Mouse (Mus musculus): ENCODE results near the gene Rab31.

Gene Rab31

GRCm38 (mm10) chr17:65667792-65668191 is 104.8 kb downstream of the Rab31 start:
- in situ Hi-C loops (cut with MboI, MseI), result no loop called here

- in situ Hi-C loops (cut with MboI, MseI), result no loop called here
Measured at GRCm38 (mm10) chr17:65666388-65667161, 106.0 kb downstream of the Rab31 start.

- in situ Hi-C loops (cut with MboI, MseI), result no loop called here
Measured at GRCm38 (mm10) chr17:65665786-65666387, 106.7 kb downstream of the Rab31 start.

GRCm38 (mm10) chr17:65663329-65664078 is 109.0 kb downstream of the Rab31 start:
- in situ Hi-C loops (cut with MboI, MseI), result no loop called here

- in situ Hi-C loops (cut with MboI, MseI), result no loop called here
Measured at GRCm38 (mm10) chr17:65662662-65663061, 109.9 kb downstream of the Rab31 start.

- in situ Hi-C loops (cut with MboI, MseI), result no loop called here
Measured at GRCm38 (mm10) chr17:65658416-65658815, 114.1 kb downstream of the Rab31 start.

GRCm38 (mm10) chr17:65657958-65658357 is 114.6 kb downstream of the Rab31 start:
- in situ Hi-C loops (cut with MboI, MseI), result no loop called here

- in situ Hi-C loops (cut with MboI, MseI), result no loop called here
Measured at GRCm38 (mm10) chr17:65656731-65657130, 115.8 kb downstream of the Rab31 start.

- in situ Hi-C loops (cut with MboI, MseI), result no loop called here
Measured at GRCm38 (mm10) chr17:65656076-65656475, 116.5 kb downstream of the Rab31 start.

- in situ Hi-C loops (cut with MboI, MseI), result no loop called here
Measured at GRCm38 (mm10) chr17:65655608-65656007, 116.9 kb downstream of the Rab31 start.

- in situ Hi-C loops (cut with MboI, MseI), result no loop called here
Measured at GRCm38 (mm10) chr17:65650598-65650997, 122.0 kb downstream of the Rab31 start.

GRCm38 (mm10) chr17:65649175-65649493 is 123.4 kb downstream of the Rab31 start:
- in situ Hi-C loops (cut with MboI, MseI), result no loop called here

GRCm38 (mm10) chr17:65648371-65649174 is 124.0 kb downstream of the Rab31 start:
- in situ Hi-C loops (cut with MboI, MseI), result no loop called here

- in situ Hi-C loops (cut with MboI, MseI), result no loop called here
Measured at GRCm38 (mm10) chr17:65647961-65648360, 124.6 kb downstream of the Rab31 start.

- in situ Hi-C loops (cut with MboI, MseI), result no loop called here
Measured at GRCm38 (mm10) chr17:65647226-65647625, 125.3 kb downstream of the Rab31 start.

GRCm38 (mm10) chr17:65643579-65643978 is 129.0 kb downstream of the Rab31 start:
- in situ Hi-C loops (cut with MboI, MseI), result no loop called here

GRCm38 (mm10) chr17:65643051-65643521 is 129.5 kb downstream of the Rab31 start:
- in situ Hi-C loops (cut with MboI, MseI), result no loop called here

- in situ Hi-C loops (cut with MboI, MseI), result no loop called here
Measured at GRCm38 (mm10) chr17:65642578-65642991, 130.0 kb downstream of the Rab31 start.

GRCm38 (mm10) chr17:65641734-65642218 is 130.8 kb downstream of the Rab31 start, which contains the start of gene Txndc2:
Gene Txndc2 (minus strand): TSS chr17:65642168.
- in situ Hi-C loops (cut with MboI, MseI), result no loop called here

- in situ Hi-C loops (cut with MboI, MseI), result no loop called here
Measured at GRCm38 (mm10) chr17:65639144-65639543, 133.4 kb downstream of the Rab31 start.

GRCm38 (mm10) chr17:65635715-65636360 is 136.7 kb downstream of the Rab31 start:
- in situ Hi-C loops (cut with MboI, MseI), result no loop called here
